Mouse (Mus musculus) erythroblast, embryonic 14.5 days (primary cell): Measurements from ENCODE around the gene Tedc2. TPM values are rescaled to one million over a fixed set of nuclear protein-coding genes. Genes with fewer than 3 reads are reported as not detected.

Experiments
- H3K27me3 ChIP-seq: 2 replicates; pipeline ENCODE4 v1.6.1; 2012; ENCODE audit warnings: inconsistent platforms; ENCODE audit not compliant: control insufficient read depth
- H3K36me3 ChIP-seq: 2 replicates; pipeline ENCODE4 v1.6.1; 2012; ENCODE audit warnings: mild to moderate bottlenecking, inconsistent platforms; ENCODE audit not compliant: control insufficient read depth
- H3K4me1 ChIP-seq: 2 replicates; pipeline ENCODE4 v1.6.1; 2012; ENCODE audit warnings: inconsistent platforms; ENCODE audit not compliant: control insufficient read depth
- H3K4me3 ChIP-seq: replicated peaks from 2 replicates; pipeline ENCODE3; 2012; ENCODE audit warnings: moderate library complexity, mild to moderate bottlenecking, inconsistent platforms
- H3K9me3 ChIP-seq: 2 replicates; pipeline ENCODE4 v1.6.1; 2012; ENCODE audit warnings: low read length, inconsistent platforms, mixed read lengths; ENCODE audit not compliant: control insufficient read depth
- GATA1 ChIP-seq: IDR thresholded peaks from 2 replicates; pipeline ENCODE4 v1.6.1; 2012; ENCODE audit warnings: low read length, inconsistent platforms, mixed read lengths
- TAL1 ChIP-seq: IDR thresholded peaks from 3 replicates; pipeline ENCODE4 v1.6.1; 2012; ENCODE audit warnings: low read length, inconsistent platforms, mixed read lengths
- polyA plus RNA-seq: library from polyadenylated mRNA; stranded (reverse); fragments of >175 nt; gene quantifications from 2 replicates; pipeline ENCODE4 v1.2.3, GENCODE M21; 2012

The Tedc2 gene
- polyA plus RNA-seq, 1 experiment = 7.7 TPM

GRCm38 (mm10) chr17:24248641-24249040, 28.0 kb upstream of the Tedc2 start:
- Histone ChIP-seq H3K36me3 (peaks cover 63% of the 10 kb centered on the region), H3K4me3 (peak overlapping the region; percentile 100), H3K4me1 (peaks cover 47% of the 10 kb centered on the region), H3K27me3 (peaks cover 3% of the 10 kb centered on the region), H3K9me3 (peaks cover 22% of the 10 kb centered on the region)
- no peak for TF ChIP-seq TAL1
- no peak for TF ChIP-seq GATA1

DNA sequence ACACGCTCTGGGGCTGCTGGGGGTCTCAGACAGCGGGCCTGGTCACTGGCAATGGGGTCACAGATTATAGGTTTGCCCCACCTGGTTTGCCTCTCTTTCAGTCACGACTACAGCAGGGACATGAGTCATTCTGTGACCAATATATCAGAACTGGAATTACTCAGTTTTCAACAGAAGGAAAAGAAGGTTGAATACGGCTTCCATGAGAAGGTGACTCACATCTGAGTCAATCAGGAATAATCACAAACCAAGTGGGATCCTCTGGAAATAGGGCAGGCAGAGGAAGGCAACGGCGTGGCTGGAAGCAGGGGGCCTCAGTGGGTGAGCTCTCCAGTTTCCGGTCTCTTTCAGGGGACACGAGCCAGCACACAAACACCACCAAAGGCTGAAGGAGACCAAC, 23.4 kb upstream of the Tedc2 start:
- Histone ChIP-seq H3K4me1 (peaks cover 26% of the 10 kb centered on the region), H3K4me3 (no peak overlapping the region), H3K27me3 (peaks cover 3% of the 10 kb centered on the region; the same call in 1 of the 2 replicates), H3K9me3 (peaks cover 39% of the 10 kb centered on the region), H3K36me3 (peaks cover 94% of the 10 kb centered on the region)
- TF ChIP-seq GATA1 = no peak

- TF ChIP-seq GATA1 (no peak), TAL1 (no peak)
- H3K27me3 ChIP-seq = peaks cover 3% of the 10 kb centered on the region; the same call in 1 of the 2 replicates
- peaks cover 20% of the 10 kb centered on the region for H3K4me1 ChIP-seq
- H3K36me3 ChIP-seq = peaks cover 94% of the 10 kb centered on the region
- peaks cover 33% of the 10 kb centered on the region for H3K9me3 ChIP-seq
- H3K4me3 ChIP-seq = no peak overlapping the region
These were observed 22.8 kb upstream of the Tedc2 start for GRCm38 (mm10) chr17:24243311-24243969.

DNA sequence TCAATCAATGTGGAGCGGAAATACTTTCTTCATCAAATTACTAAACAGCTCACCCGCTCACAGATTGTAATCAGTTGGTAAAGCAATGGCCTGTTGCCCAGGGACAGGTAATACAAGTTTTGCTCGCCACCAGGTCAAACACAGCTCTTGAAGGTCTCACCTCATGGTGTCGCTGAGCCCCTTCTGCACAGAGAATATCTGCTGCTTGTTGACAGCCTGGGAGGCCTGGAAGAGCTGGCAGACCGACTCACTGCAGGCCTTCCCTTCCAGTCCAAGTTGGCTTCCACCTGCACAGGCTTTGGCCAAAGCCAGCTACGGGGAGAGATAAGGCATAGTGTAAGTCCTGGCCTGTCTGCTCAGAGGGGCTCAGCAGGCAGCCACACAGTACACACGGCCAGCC, 16.3 kb upstream of the Tedc2 start:
- H3K36me3 ChIP-seq = peaks cover 99% of the 10 kb centered on the region
- peaks cover 3% of the 10 kb centered on the region; the same call in 1 of the 2 replicates for H3K27me3 ChIP-seq
- TF ChIP-seq GATA1 (no peak), TAL1 (no peak)
- H3K4me3 ChIP-seq = no peak overlapping the region
- H3K4me1 ChIP-seq = peaks cover 10% of the 10 kb centered on the region
- peaks cover 13% of the 10 kb centered on the region for H3K9me3 ChIP-seq

DNA sequence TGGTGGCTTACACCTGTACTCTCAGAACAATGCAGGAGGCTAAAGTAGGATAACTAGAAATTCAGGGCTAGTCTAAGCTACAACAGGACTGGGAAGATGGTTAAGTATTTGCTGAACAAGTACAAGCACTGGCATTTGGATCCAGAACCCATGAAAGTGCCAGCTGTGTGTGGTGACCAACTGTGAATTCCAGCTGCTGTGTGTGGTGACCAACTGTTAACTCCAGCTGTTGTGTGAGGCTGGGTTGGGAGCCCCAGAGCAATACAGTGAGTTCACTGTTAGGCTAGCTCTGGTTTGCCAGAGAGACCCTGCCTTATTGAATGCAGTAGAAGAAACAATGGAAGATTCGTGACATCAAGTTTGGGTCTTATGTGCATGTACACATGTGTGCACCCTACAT, 15.8 kb upstream of the Tedc2 start:
- Histone ChIP-seq H3K27me3 (peaks cover 3% of the 10 kb centered on the region; the same call in 1 of the 2 replicates), H3K9me3 (peaks cover 10% of the 10 kb centered on the region), H3K36me3 (peaks cover 99% of the 10 kb centered on the region), H3K4me3 (no peak overlapping the region), H3K4me1 (peaks cover 10% of the 10 kb centered on the region)
- no peak for TF ChIP-seq GATA1
- TF ChIP-seq TAL1 = no peak

DNA sequence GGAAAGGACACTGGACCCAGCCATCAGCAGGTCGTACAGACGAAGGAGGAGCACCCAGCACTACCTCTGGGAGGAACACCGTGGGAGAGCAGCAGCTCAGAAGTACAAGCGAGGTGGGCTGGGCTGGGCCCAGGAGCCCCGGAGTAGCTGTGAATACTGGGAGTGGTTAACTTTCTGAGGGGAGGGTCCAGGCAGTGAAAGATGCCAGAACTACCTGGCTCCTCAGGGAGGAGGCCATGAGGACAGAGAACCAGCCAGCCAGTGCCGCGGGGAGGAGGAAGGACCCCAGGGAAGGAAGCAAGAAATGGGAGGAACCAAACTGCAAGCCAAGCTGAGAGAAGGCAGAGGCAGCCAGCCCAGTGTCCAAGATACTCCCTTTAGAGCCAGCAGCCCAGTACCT, 7.3 kb upstream of the Tedc2 start:
- Histone ChIP-seq H3K9me3 (peaks cover 6% of the 10 kb centered on the region; the same call in 1 of the 2 replicates), H3K27me3 (no peaks in the 10 kb centered on the region; the same call in 1 of the 2 replicates), H3K4me1 (peaks cover 71% of the 10 kb centered on the region), H3K36me3 (peaks cover 97% of the 10 kb centered on the region), H3K4me3 (peak overlapping the region; percentile 14)
- TF ChIP-seq GATA1 = no peak
- no peak for TF ChIP-seq TAL1

DNA sequence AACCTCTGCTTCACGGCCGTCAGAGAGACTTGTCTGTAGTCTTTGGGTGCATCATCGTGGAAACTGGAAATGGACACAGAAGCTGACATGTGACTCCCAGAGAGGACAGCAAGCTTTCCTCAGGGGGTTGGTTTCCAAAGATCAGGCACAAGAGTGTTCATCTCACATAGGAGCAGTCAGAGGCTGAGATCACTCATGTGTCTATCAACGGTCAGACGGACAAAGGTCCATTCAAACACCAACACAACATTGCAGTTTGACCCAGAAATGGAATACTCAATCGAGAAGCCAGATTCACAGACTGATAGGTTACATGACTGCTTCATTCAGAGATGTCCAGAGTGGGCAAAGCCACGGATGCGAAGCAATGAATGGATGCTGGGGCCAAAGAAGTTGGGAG, 6.1 kb upstream of the Tedc2 start:
- Histone ChIP-seq H3K4me3 (peak overlapping the region; percentile 47), H3K36me3 (peaks cover 97% of the 10 kb centered on the region)
- no peak for TF ChIP-seq TAL1
- TF ChIP-seq GATA1 = no peak

GRCm38 (mm10) chr17:24225851-24226250, 5.2 kb upstream of the Tedc2 start:
- peak; percentile 85 for TF ChIP-seq TAL1
- TF ChIP-seq GATA1 = peak; percentile 82
- Histone ChIP-seq H3K4me1 (peaks cover 82% of the 10 kb centered on the region), H3K4me3 (peak overlapping the region; percentile 47), H3K27me3 (no peaks in the 10 kb centered on the region; the same call in 1 of the 2 replicates), H3K36me3 (peaks cover 97% of the 10 kb centered on the region), H3K9me3 (peaks cover 6% of the 10 kb centered on the region; the same call in 1 of the 2 replicates)

More for the DNA sequence above, 6.1 kb upstream of the Tedc2 start:
- peaks cover 6% of the 10 kb centered on the region; the same call in 1 of the 2 replicates for H3K9me3 ChIP-seq
- H3K4me1 ChIP-seq = peaks cover 78% of the 10 kb centered on the region
- no peaks in the 10 kb centered on the region; the same call in 1 of the 2 replicates for H3K27me3 ChIP-seq

DNA sequence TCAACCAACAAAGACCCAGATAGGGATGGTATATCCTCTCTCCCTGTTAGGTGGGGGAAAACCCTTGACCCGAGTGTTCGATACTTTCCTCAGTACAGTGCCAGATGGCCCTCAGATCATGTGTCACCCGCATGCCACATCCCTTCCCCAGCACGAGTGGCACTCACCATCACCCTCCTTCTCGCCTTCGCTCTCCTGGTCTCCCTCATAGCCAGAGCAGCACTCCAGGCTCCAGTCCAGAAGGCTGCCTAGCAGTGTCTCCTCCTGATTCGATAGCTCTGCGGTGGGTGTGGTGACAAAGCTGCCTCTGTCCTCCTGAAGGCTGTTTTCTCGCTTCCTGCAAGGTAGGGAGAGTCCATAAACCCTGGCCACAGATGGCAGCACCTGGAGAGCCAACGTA, 4.1 kb upstream of the Tedc2 start:
- peaks cover 6% of the 10 kb centered on the region; the same call in 1 of the 2 replicates for H3K9me3 ChIP-seq
- no peak for TF ChIP-seq GATA1
- no peak for TF ChIP-seq TAL1
- H3K36me3 ChIP-seq = peaks cover 90% of the 10 kb centered on the region
- H3K4me1 ChIP-seq = peaks cover 87% of the 10 kb centered on the region
- peak overlapping the region; percentile 47 for H3K4me3 ChIP-seq
- H3K27me3 ChIP-seq = no peaks in the 10 kb centered on the region; the same call in 1 of the 2 replicates
